Mouse (Mus musculus) limb, embryonic 11.5 days (tissue): Measurements from ENCODE around the gene Zranb3. TPM values are rescaled to one million over a fixed set of nuclear protein-coding genes. Genes with fewer than 3 reads are reported as not detected.

ENCODE experiments used
- ATAC-seq: fragments of 200-750 bp; cut with Nextera tagmentation; 2 replicates; pipeline ENCODE4 v1.8.0; 2017; ENCODE audit warnings: low read depth; ENCODE audit not compliant: insufficient number of reproducible peaks, low FRiP score, low TSS enrichment
- DNase-seq: peaks from one replicate; pipeline ENCODE4 v3.0.0-alpha.2; 2015; ENCODE audit warnings: low spot score
- H3K27ac ChIP-seq: fragments of 300-500 bp; sonication (generic); replicated peaks from 2 replicates; pipeline ENCODE4 v1.5.1; 2014; ENCODE audit warnings: low read depth, mild to moderate bottlenecking, low read length
- H3K27me3 ChIP-seq: fragments of 300-500 bp; sonication (generic); 2 replicates; pipeline ENCODE4 v1.6.1; 2014; ENCODE audit warnings: mild to moderate bottlenecking, low read length, mixed read lengths; ENCODE audit not compliant: control insufficient read depth, insufficient read depth
- H3K36me3 ChIP-seq: fragments of 300-500 bp; sonication (generic); 2 replicates; pipeline ENCODE4 v1.6.1; 2014; ENCODE audit warnings: mild to moderate bottlenecking, low read length, moderate library complexity, mixed read lengths; ENCODE audit not compliant: control insufficient read depth, insufficient read depth
- H3K4me1 ChIP-seq: fragments of 300-500 bp; sonication (generic); 2 replicates; pipeline ENCODE4 v1.6.1; 2014; ENCODE audit warnings: low read length, mixed read lengths; ENCODE audit not compliant: control insufficient read depth, insufficient read depth
- H3K4me2 ChIP-seq: fragments of 300-500 bp; sonication (generic); 2 replicates; pipeline ENCODE4 v1.6.1; 2014; ENCODE audit warnings: low read depth, mild to moderate bottlenecking, moderate library complexity; ENCODE audit not compliant: severe bottlenecking
- H3K4me3 ChIP-seq: fragments of 300-500 bp; sonication (generic); 2 replicates; pipeline ENCODE4 v1.5.1; 2014; ENCODE audit warnings: low read depth, low read length
- H3K9ac ChIP-seq: fragments of 300-500 bp; sonication (generic); 2 replicates; pipeline ENCODE4 v1.6.1; 2014; ENCODE audit warnings: mild to moderate bottlenecking, low read length
- H3K9me3 ChIP-seq: fragments of 300-500 bp; sonication (generic); 2 replicates; pipeline ENCODE4 v1.6.1; 2016; ENCODE audit warnings: low read length; ENCODE audit not compliant: control insufficient read depth
- WGBS: fragments of 180-500 bp; shearing (Covaris S2); extraction: QIAGEN DNeasy Blood & Tissue Kit; methylation state at CpG from one replicate; pipeline ENCODE4 v1.1.7; 2014; 5-methylcytosine and 5-hydroxymethylcytosine counted together
- polyA plus RNA-seq: library from polyadenylated mRNA; unstranded; fragments of >200 nt; fragmentation: Nextera tagmentation; extraction: Ambion mirVana; gene quantifications from 2 replicates; pipeline ENCODE4 v1.2.1, GENCODE M21; 2014

Gene Zranb3
- polyA plus RNA-seq, 1 experiment from 2014 or later: 15.8 TPM

- no peak overlapping the region for H3K9ac ChIP-seq
- 91% methylated on average over 2 of the region's 2 CpGs for WGBS
- no peaks in the 10 kb centered on the region for H3K4me1 ChIP-seq
- no peak for ATAC-seq
- no peaks in the 10 kb centered on the region for H3K36me3 ChIP-seq
- no peak overlapping the region for H3K27ac ChIP-seq
- H3K9me3 ChIP-seq: no peaks in the 10 kb centered on the region
- H3K4me3 ChIP-seq: no peak overlapping the region
- no peak overlapping the region for H3K4me2 ChIP-seq
- no peak for DNase-seq
- no peaks in the 10 kb centered on the region for H3K27me3 ChIP-seq
These were observed 56.4 kb downstream of the Zranb3 start for GRCm38 (mm10) chr1:128046455-128046854.

- WGBS: 94% methylated on average over 4 of the region's 4 CpGs
- ATAC-seq (no peak), DNase-seq (no peak)
- Histone ChIP-seq H3K4me2 (no peak overlapping the region), H3K9me3 (no peaks in the 10 kb centered on the region), H3K9ac (no peak overlapping the region), H3K4me3 (no peak overlapping the region), H3K4me1 (no peaks in the 10 kb centered on the region), H3K36me3 (no peaks in the 10 kb centered on the region), H3K27me3 (no peaks in the 10 kb centered on the region), H3K27ac (no peak overlapping the region)
These were observed 58.7 kb downstream of the Zranb3 start for GRCm38 (mm10) chr1:128044181-128044580.

- DNase-seq (no peak), ATAC-seq (no peak)
- Histone ChIP-seq H3K9me3 (no peaks in the 10 kb centered on the region), H3K27ac (no peak overlapping the region), H3K36me3 (no peaks in the 10 kb centered on the region), H3K4me2 (no peak overlapping the region), H3K4me1 (no peaks in the 10 kb centered on the region), H3K4me3 (no peak overlapping the region), H3K9ac (no peak overlapping the region), H3K27me3 (no peaks in the 10 kb centered on the region)
- 93% methylated on average over 6 of the region's 6 CpGs for WGBS
These were observed 66.6 kb downstream of the Zranb3 start for GRCm38 (mm10) chr1:128036296-128036695.

- Histone ChIP-seq H3K4me1 (no peaks in the 10 kb centered on the region), H3K27me3 (no peaks in the 10 kb centered on the region), H3K4me3 (no peak overlapping the region), H3K9me3 (no peaks in the 10 kb centered on the region), H3K4me2 (no peak overlapping the region), H3K36me3 (no peaks in the 10 kb centered on the region), H3K9ac (no peak overlapping the region), H3K27ac (no peak overlapping the region)
- ATAC-seq (no peak), DNase-seq (no peak)
- 96% methylated on average over 1 of the region's 1 CpGs for WGBS
These were observed 70.7 kb downstream of the Zranb3 start for GRCm38 (mm10) chr1:128032123-128032522.

- no peaks in the 10 kb centered on the region for H3K9me3 ChIP-seq
- no peak overlapping the region for H3K4me2 ChIP-seq
- no peaks in the 10 kb centered on the region for H3K36me3 ChIP-seq
- no peak overlapping the region for H3K9ac ChIP-seq
- no peaks in the 10 kb centered on the region for H3K27me3 ChIP-seq
- DNase-seq: no peak
- no peak overlapping the region for H3K4me3 ChIP-seq
- ATAC-seq: no peak
- no peaks in the 10 kb centered on the region for H3K4me1 ChIP-seq
- WGBS: 94% methylated on average over 2 of the region's 2 CpGs
- H3K27ac ChIP-seq: no peak overlapping the region
These were observed 71.3 kb downstream of the Zranb3 start for GRCm38 (mm10) chr1:128031524-128031923.

GRCm38 (mm10) chr1:128024363-128025114 is 78.3 kb downstream of the Zranb3 start:
- no peak for ATAC-seq
- Histone ChIP-seq H3K4me2 (no peak overlapping the region), H3K4me3 (no peak overlapping the region), H3K27ac (no peak overlapping the region), H3K9me3 (no peaks in the 10 kb centered on the region), H3K9ac (no peak overlapping the region), H3K27me3 (no peaks in the 10 kb centered on the region), H3K4me1 (no peaks in the 10 kb centered on the region), H3K36me3 (no peaks in the 10 kb centered on the region)
- no peak for DNase-seq
- 92% methylated on average over 4 of the region's 4 CpGs for WGBS

GRCm38 (mm10) chr1:128020001-128020770 is 82.7 kb downstream of the Zranb3 start:
- H3K36me3 ChIP-seq: no peaks in the 10 kb centered on the region
- H3K4me2 ChIP-seq: no peak overlapping the region
- no peaks in the 10 kb centered on the region for H3K4me1 ChIP-seq
- 89% methylated on average over 2 of the region's 2 CpGs for WGBS
- H3K4me3 ChIP-seq: no peak overlapping the region
- no peaks in the 10 kb centered on the region for H3K27me3 ChIP-seq
- no peak for DNase-seq
- H3K9ac ChIP-seq: no peak overlapping the region
- ATAC-seq: no peak
- no peak overlapping the region for H3K27ac ChIP-seq
- no peaks in the 10 kb centered on the region for H3K9me3 ChIP-seq

GRCm38 (mm10) chr1:128016035-128016492 is 86.8 kb downstream of the Zranb3 start:
- ATAC-seq (no peak), DNase-seq (no peak)
- Histone ChIP-seq H3K4me2 (no peak overlapping the region), H3K27me3 (no peaks in the 10 kb centered on the region), H3K9ac (no peak overlapping the region), H3K9me3 (no peaks in the 10 kb centered on the region), H3K36me3 (no peaks in the 10 kb centered on the region), H3K4me1 (no peaks in the 10 kb centered on the region), H3K27ac (no peak overlapping the region), H3K4me3 (no peak overlapping the region)
- 93% methylated on average over 6 of the region's 6 CpGs for WGBS
